Mouse (Mus musculus) common myeloid progenitor, adult 5-6 weeks (primary cell): Measurements from ENCODE around the gene Asna1. TPM values are rescaled to one million over a fixed set of nuclear protein-coding genes. Genes with fewer than 3 reads are reported as not detected.

Experiments
- ATAC-seq: replicated peaks from 2 replicates; pipeline ENCODE4 v1.8.0; 2016; ENCODE audit warnings: low read depth, mild to moderate bottlenecking, moderate TSS enrichment, inconsistent platforms; ENCODE audit not compliant: poor library complexity, severe bottlenecking
- total RNA-seq: library from RNA; stranded (forward); fragments of 200-1000, 187-1606 nt; gene quantifications from 2 replicates; pipeline ENCODE4 v1.2.3, GENCODE M21; 2017

The Asna1 gene
- total RNA-seq, 1 experiment from 2014 or later = 52.3 TPM

DNA sequence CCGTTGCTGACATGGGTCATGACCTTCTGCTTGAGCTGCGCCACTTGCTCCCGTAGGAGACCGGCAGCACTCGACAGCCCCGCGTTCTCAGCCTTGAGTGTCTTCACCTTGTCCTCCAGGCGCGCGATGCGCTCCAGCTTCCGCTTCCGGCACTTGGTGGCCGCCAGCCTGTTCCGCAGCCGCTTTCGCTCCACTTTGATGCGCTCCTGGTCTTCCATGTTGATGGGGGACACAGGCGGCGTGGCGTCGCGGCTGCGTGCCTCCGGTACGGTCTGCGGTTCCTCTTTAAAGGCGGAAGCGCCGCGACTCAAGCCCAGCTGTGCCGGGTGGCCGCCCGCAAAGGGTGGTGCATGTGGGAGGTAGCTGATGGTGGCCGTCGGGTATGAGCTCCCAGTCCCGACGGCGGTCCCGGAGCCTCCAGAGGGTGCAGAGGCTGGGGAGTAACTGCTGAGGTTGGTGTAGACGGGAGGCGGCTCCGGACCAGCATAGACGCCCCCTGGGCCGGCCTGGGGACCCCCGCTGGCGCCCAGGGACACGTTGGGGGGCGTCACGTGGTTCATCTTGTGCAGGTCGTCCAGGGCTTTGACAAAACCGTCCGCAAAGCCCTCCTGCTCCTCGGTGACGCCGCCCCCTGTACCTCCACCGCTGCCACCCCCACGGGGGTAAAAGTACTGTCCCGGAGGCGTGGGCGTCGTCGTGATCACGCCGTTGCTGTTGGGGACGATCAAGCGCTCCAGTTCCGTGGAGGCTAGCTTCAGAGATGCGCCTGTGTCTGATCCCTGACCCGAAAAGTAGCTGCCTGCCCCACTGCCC is 47.4 kb downstream of the Asna1 start:
- no peak; the same call in 1 of the 2 replicates for ATAC-seq

DNA sequence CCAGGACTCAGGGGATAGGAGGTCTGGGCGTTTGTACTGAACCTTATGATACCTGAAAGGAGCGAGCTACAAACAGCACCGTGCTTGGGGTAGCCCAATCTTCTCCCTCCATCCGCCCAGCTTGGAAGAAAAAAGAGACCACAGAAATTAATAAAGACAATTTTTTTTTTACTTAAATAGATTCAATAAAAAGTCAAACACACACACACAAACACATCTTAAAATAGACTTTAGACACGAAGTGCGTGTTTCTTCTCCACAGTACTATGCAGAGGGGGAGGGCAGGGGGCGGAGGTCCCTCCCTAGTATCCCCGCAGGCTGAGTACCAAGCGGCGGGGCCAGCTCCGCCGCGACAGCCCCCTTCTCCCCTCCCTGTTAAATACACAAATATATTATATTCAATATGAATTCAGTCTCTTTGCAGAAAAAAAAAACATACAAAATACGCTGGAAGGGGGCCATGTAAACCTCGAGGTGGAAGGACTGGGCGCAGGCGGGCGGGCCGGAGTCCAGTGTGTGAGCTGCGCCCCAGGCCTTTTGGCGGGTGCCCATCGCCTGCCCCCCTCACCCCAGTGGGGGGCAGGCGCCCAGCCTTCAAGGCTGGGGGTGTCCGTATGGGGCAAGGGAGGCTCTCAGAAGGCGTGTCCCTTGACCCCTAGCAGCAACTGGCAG is 48.2 kb downstream of the Asna1 start:
- ATAC-seq = no peak

DNA sequence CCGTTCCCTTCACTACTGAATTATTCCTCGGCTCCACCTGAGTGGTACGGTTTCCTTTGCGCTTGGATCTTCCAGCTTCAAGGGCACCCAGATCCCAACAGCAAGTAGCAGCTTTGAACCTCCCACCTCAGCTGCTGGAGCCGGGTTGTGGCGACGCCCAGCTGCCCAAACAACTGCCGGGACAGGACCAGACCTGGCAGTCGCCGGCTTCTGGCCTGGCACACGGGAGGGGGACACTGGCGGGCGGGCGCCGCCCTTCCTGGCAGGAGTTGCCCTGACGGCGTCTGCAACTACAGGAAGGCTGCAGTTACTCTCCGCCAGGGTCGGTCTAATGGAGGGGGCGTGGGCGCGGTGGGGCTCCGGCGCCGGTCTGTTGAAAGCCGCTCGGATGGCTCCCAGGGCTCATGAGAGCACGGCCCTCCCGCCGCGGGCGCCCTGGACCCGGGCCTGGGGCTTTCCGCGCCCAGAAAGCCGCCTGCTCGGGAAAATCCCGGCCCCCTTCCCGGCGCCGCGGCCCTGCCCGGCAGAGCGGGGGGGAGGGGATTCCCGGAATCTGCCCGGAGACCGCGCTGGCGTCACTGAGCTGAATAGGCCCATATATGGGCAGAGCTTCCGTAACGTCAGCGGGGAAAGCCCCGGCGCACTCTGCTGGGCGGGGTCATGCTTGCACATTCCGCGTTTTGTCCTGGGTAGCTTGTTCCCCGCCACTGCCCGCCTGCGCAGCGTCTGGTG is 48.9 kb downstream of the Asna1 start:
- ATAC-seq = peak; percentile 30

DNA sequence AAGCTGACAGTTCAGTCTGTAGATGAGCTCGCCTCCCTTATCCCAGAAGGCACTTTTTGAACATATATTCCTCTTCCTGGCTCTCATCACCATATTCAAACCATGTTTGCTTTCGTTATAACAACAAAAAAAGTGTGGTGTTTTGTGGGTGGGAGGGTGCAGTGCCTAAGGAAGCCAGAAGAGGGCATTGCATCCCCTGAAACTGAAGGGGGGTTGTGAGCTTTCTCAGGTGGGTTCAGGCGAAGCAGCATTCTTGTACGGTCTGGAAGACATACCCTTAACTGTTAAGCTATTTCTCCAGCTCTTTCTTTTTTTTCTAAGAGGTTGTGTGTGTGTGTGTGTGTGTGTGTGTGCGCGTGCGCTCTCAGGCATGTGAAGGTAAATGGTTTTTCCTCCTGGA is 49.6 kb downstream of the Asna1 start:
- no peak for ATAC-seq

DNA sequence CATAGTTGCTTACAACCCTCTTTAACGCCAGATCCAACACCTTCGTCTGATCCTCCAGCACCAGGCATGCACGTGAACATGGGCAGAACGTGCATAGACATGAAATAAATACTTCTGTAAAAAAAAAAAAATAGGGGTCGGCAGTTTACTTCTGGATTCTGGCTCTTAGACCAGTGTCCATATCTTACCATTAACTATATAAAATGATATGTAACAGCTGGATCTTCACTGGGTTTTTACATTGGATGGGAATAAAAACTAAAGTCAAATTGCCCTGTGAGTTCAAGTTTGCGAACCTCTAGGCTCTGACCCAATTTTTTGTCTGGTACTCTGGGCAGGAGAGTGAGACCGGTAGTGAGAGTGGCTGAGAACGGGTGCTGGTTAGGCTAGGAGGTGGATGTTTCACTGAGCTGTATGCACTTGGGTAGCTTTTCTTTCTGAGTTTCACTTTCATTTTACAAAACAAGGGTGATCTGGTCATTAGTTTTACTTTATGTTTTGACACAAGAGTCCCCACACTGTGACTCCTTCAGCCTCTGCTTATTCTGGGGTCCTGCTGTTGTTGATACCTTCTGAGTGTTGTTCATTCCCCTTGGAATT is 50.4 kb downstream of the Asna1 start:
- no peak for ATAC-seq

DNA sequence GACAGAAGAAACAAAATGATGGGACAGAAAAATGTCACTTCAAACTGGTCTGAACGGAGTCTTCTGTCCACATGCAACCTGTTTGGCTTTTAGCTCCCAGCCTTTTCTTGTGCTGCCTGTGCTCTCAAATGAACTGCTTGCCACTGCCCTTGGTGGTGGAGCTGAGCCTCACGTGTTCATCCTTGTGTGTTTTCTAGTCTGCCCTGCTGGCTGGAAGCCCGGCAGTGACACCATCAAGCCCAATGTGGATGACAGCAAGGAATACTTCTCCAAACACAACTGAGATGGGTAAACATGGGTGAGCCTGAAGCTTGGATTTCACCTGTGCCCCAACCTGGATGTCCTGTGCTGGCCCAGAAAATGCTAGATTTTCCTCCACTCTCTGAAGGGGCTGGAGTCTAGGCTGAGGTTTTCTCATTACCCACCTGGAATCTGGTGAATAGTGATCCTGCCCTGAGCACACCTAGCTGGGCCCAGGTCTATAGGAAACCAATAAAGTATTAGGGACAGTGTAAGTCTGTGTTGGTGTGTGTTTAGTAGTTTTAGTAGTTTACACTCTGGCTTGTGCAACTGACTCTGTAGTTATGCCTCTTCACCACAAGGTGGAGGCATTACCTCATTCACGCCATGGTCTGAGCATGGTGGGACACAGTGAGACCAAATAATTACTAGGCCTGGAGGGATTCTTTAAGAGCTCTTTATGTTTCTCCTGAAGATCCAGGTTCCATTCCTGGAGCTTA is 51.1 kb downstream of the Asna1 start:
- peak; percentile 15; the same call in 1 of the 2 replicates for ATAC-seq

DNA sequence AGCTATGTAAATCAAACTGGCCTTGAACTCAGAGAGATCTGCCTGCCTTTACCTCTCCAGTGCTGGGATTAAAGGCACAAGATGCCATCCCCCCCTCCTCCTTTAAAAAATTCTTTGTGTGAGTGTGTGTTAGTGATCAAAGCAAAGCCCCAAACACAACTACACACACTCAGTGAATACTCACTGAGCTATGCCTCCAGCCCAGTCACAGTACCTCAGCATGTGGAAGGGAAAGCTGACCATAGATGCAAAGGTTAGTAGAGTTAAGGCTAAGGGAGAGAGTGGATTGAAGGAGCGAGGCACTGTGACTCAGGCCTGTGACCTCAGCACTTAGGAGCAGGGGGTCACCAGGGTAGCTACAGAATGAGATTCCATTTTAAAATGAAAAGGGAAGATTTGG is 52.0 kb downstream of the Asna1 start:
- no peak for ATAC-seq

DNA sequence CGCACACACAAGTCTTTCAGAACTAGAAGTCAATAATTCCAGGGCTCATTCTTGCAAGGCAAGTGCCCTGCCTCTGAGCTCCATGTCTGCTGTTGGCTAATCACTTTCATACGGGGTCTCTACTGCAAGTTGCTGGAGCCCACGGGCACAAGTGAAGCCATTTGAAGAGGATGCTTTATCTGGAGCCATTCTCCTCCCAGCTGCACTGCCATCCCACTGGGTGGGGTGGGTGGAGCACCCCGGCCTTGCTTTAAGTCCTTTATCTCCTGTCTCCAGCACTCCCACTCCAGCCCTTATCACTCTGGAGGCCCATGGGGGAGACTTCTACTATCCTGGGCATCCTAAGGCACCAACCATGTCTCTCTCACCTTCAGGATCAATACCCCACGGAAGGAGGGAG is 54.2 kb downstream of the Asna1 start:
- no peak for ATAC-seq

DNA sequence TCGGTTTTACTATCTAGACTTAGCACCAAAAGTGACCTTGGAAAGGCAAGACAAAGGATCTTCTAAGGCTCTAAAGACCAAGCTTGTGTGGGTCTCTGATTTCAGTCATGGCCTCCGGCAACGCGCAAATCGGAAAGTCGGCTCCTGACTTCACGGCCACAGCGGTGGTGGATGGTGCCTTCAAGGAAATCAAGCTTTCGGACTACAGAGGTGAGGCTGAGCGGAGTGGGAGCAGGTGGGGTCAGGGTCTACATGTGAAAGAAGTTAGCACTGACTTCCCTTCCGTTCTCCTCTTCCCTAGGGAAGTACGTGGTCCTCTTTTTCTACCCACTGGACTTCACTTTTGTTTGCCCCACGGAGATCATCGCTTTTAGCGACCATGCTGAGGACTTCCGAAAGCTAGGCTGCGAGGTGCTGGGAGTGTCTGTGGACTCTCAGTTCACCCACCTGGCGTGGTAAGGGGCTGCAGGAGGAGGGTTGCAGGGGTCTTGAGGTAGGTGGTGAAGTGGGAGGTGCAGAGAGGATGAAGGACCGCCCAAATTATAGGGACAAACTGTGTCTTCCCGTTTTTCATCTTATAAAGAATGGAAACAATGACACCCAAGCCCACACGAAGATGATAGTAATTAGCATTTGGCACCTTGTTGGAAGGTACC is 54.8 kb downstream of the Asna1 start:
- ATAC-seq = no peak

DNA sequence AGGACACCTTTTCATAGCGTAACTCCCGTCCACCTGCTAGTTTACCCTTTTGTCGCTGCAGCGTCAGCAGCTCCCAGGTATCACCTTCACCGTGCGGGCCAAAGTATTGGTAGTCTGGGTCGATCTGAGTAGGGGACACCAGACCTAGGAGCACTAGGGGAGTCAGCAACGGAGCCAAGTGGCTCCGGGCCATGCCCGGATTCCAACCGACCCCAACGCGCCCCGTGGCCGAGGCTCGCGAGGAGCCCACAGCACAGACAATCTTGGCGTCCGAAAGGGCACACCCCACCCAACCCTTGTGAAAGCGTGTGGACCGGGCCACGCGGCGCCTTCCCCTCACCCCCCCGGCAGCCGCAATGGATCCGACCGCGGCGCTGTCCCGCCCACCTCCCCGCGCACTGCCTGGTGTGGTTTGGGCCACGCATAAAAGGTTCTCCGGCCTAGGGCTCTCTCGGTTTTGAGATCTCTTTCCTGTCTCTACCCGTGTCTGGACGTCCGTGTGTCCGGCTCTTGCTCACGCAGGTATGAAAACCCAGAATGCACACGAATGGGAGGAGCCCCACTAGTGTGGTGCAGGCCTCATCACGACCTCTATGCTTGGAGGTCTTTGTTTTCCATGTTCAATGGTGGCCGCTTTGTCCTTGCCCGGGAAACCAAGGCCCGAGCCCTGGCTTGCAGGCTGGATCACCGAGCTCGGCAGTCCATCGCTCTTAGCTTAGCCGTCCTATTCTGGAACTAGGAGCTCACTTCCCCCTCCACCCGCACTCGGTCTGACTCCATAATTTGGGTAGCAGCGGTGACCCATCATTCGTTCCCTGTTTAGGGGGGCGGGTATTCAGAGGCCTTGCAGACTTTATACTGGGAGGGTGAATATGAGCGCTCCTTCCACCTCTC is 55.6 kb downstream of the Asna1 start, which contains the start of the genes Gm49661, Prdx2 and Rnaseh2a:
Gene Gm49661 (minus strand): TSS at position 193 of the 894 bp plus-strand sequence.
Gene Prdx2 (plus strand): TSS at position 347 of the 894 bp plus-strand sequence.
Gene Rnaseh2a (minus strand): TSS at position 527 of the 894 bp plus-strand sequence.
- ATAC-seq = peak; percentile 34

DNA sequence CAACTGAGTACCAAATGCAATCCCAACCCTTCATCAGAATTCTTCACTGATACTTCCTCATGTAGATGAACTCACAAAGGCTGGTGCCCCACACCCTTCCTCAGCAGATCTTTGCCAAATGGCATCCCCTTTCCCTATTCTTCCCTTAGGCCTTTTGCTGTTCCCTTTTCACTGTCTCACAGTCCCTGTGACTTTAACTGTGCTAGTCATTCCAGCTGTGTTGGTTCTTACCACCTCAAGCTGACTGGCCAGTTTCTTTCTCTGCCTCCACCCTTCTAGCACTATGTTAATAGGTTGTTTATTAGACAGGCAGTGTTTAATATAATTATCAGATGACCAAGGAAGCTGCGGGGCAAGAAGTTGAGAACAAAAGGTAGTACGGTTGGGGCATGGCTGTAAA is 56.4 kb downstream of the Asna1 start:
- no peak for ATAC-seq

Other genes with a start within 250 kb of the Asna1 start
- 11.6 and 15.5 TPM in 2 replicates for gene Nfix, start 224.9 kb downstream of the Asna1 start, total RNA-seq
- gene Dand5, start 202.5 kb downstream of the Asna1 start, total RNA-seq = 2.8 and 4.1 TPM in 2 replicates
- 56.5 and 63.7 TPM in 2 replicates for gene Gadd45gip1, start 193.8 kb downstream of the Asna1 start, total RNA-seq
- gene Rad23a, start 184.6 kb downstream of the Asna1 start, total RNA-seq = 30.0 and 45.4 TPM in 2 replicates
- gene Calr, start 178.3 kb downstream of the Asna1 start, total RNA-seq = 1,972 and 2,060 TPM in 2 replicates
- gene Farsa, start 168.3 kb downstream of the Asna1 start, total RNA-seq = 130 and 162 TPM in 2 replicates
- gene Syce2, start 153.2 kb downstream of the Asna1 start, total RNA-seq = 138 and 142 TPM in 2 replicates
- 16.4 and 25.2 TPM in 2 replicates for gene Gcdh, start 131.4 kb downstream of the Asna1 start, total RNA-seq
- 71.2 and 79.8 TPM in 2 replicates for gene Klf1, start 123.4 kb downstream of the Asna1 start, total RNA-seq
- 41.0 and 47.0 TPM in 2 replicates for gene Dnase2a, start 116.7 kb downstream of the Asna1 start, total RNA-seq
- gene Mast1, start 87.9 kb downstream of the Asna1 start, total RNA-seq = not detected in 2 replicates
- not detected in 2 replicates for gene Rtbdn, start 78.3 kb downstream of the Asna1 start, total RNA-seq
- not detected in 2 replicates for gene Gm49661, start 55.8 kb downstream of the Asna1 start, total RNA-seq
- 631 and 634 TPM in 2 replicates for gene Prdx2, start 55.7 kb downstream of the Asna1 start, total RNA-seq
- 95.8 and 148 TPM in 2 replicates for gene Rnaseh2a, start 55.5 kb downstream of the Asna1 start, total RNA-seq
- gene Junb, start 46.6 kb downstream of the Asna1 start, total RNA-seq = 82.2 and 102 TPM in 2 replicates
- 9.2 and 13.5 TPM in 2 replicates for gene Hook2, start 34.7 kb downstream of the Asna1 start, total RNA-seq
- gene Best2, start 10.8 kb downstream of the Asna1 start, total RNA-seq = not detected in 2 replicates
- gene Trir, start 1.5 kb upstream of the Asna1 start, total RNA-seq = 202 and 410 TPM in 2 replicates
- gene Tnpo2, start 11.6 kb upstream of the Asna1 start, total RNA-seq = 15.5 and 23.2 TPM in 2 replicates
- 3.9 and 8.4 TPM in 2 replicates for gene Fbxw9, start 34.8 kb upstream of the Asna1 start, total RNA-seq
- not detected in 2 replicates for gene Gm5741, start 42.7 kb upstream of the Asna1 start, total RNA-seq
- gene Dhps, start 46.5 kb upstream of the Asna1 start, total RNA-seq = 29.8 and 34.1 TPM in 2 replicates
- gene Wdr83os, start 55.5 kb upstream of the Asna1 start, total RNA-seq = 52.3 and 58.1 TPM in 2 replicates
- gene Wdr83, start 56.0 kb upstream of the Asna1 start, total RNA-seq = 25.7 and 26.7 TPM in 2 replicates
- gene Man2b1, start 58.0 kb upstream of the Asna1 start, total RNA-seq = 39.6 and 42.0 TPM in 2 replicates
- gene Zfp791, start 97.8 kb upstream of the Asna1 start, total RNA-seq = not detected in 2 replicates
- not detected in 2 replicates for gene Cks1brt, start 126.6 kb upstream of the Asna1 start, total RNA-seq
- not detected in 2 replicates for gene Olfr371, start 200.7 kb upstream of the Asna1 start, total RNA-seq